Mouse (Mus musculus): ENCODE data around the gene Sgk2.

- TF ChIP-seq CTCF (IDR thresholded peaks at IDR 0.05; ENCODE audit: insufficient read depth, low read length) (no peak), POLR2A (IDR thresholded peaks at IDR 0.05; ENCODE audit: borderline replicate concordance, extremely low read depth, low read depth, low read length) (no peak)
These were observed 30.3 kb upstream of the Sgk2 start for GRCm38 (mm10) chr2:162956843-162957242.
